Mouse (Mus musculus) A20 (cell line): ENCODE data around the gene Grhl3.

Source experiments
- DNase-seq: peaks from one replicate; pipeline ENCODE4 v3.0.0-alpha.2; 2011; ENCODE audit warnings: low read depth, low spot score

Grhl3 gene

GRCm38 (mm10) chr4:135531236-135531635 is 42.2 kb downstream of the Grhl3 start:
- DNase-seq: no peak

- no peak for DNase-seq
Measured at GRCm38 (mm10) chr4:135530270-135530669, 43.2 kb downstream of the Grhl3 start.

- no peak for DNase-seq
Measured at GRCm38 (mm10) chr4:135526039-135526710, 47.3 kb downstream of the Grhl3 start.

GRCm38 (mm10) chr4:135525057-135525456 is 48.4 kb downstream of the Grhl3 start:
- DNase-seq: no peak

- DNase-seq: no peak
Measured at GRCm38 (mm10) chr4:135523939-135524338, 49.5 kb downstream of the Grhl3 start.

GRCm38 (mm10) chr4:135520421-135520820 is 53.0 kb downstream of the Grhl3 start:
- DNase-seq: no peak

- DNase-seq: no peak
Measured at GRCm38 (mm10) chr4:135518135-135518534, 55.3 kb downstream of the Grhl3 start.

- DNase-seq: peak; percentile 74
Measured at GRCm38 (mm10) chr4:135516351-135517316, 56.8 kb downstream of the Grhl3 start.

GRCm38 (mm10) chr4:135514925-135515324 is 58.5 kb downstream of the Grhl3 start:
- no peak for DNase-seq

GRCm38 (mm10) chr4:135513865-135514264 is 59.6 kb downstream of the Grhl3 start:
- DNase-seq: no peak

- no peak for DNase-seq
Measured at GRCm38 (mm10) chr4:135509515-135509914, 63.9 kb downstream of the Grhl3 start.

GRCm38 (mm10) chr4:135508419-135509039 is 64.9 kb downstream of the Grhl3 start:
- DNase-seq: peak; percentile 80

- DNase-seq: peak; percentile 56
Measured at GRCm38 (mm10) chr4:135507547-135508350, 65.7 kb downstream of the Grhl3 start.

GRCm38 (mm10) chr4:135505794-135506193 is 67.6 kb downstream of the Grhl3 start:
- DNase-seq: no peak

GRCm38 (mm10) chr4:135501587-135501986 is 71.8 kb downstream of the Grhl3 start:
- DNase-seq: no peak

GRCm38 (mm10) chr4:135499831-135500230 is 73.6 kb downstream of the Grhl3 start:
- peak; percentile 80 for DNase-seq

- no peak for DNase-seq
Measured at GRCm38 (mm10) chr4:135498136-135498535, 75.3 kb downstream of the Grhl3 start.

GRCm38 (mm10) chr4:135495810-135496209 is 77.6 kb downstream of the Grhl3 start:
- no peak for DNase-seq

GRCm38 (mm10) chr4:135495397-135495791 is 78.0 kb downstream of the Grhl3 start:
- DNase-seq: peak; percentile 56

GRCm38 (mm10) chr4:135494521-135495396 is 78.7 kb downstream of the Grhl3 start, which contains the start of the genes Stpg1 and Nipal3:
Gene Stpg1, plus strand, starts transcription at chr4:135494790.
Gene Nipal3, minus strand, starts transcription at chr4:135495038.
- DNase-seq: peak; percentile 98
